Mouse (Mus musculus): ENCODE data around the gene Gm14325. TPM values are rescaled to one million over a fixed set of nuclear protein-coding genes. Genes with fewer than 3 reads are reported as not detected.

Gene Gm14325
- 9.1 TPM for polyA plus RNA-seq (2017; shearing (Covaris generic))

GRCm38 (mm10) chr2:177839901-177840663, at the start of gene Gm14325:
TSS of gene Gm14325 (minus strand) at chr2:177840336.

Other genes with a start within 250 kb of the Gm14325 start
- gene Gm14322, start 81.0 kb downstream of the Gm14325 start, polyA plus RNA-seq (2017; shearing (Covaris generic)), result 0.55 TPM
- gene Gm14327, start 56.8 kb upstream of the Gm14325 start, polyA plus RNA-seq (2017; shearing (Covaris generic)), result 3.5 TPM
- not detected for gene Zfp972, start 85.3 kb upstream of the Gm14325 start, polyA plus RNA-seq (2017; shearing (Covaris generic))
- 7.3 TPM for gene Gm14326, start 117.0 kb upstream of the Gm14325 start, polyA plus RNA-seq (2017; shearing (Covaris generic))
- gene Zfp971, start 182.9 kb upstream of the Gm14325 start, polyA plus RNA-seq (2017; shearing (Covaris generic)), result 7.4 TPM
- 5.5 TPM for gene Zfp931, start 238.1 kb upstream of the Gm14325 start, polyA plus RNA-seq (2017; shearing (Covaris generic))

Measured in effector memory CD4-positive, alpha-beta T cell, adult 7 months (primary cell).